Mouse (Mus musculus) E14TG2a.4 (cell line): Measurements from ENCODE around the gene P2rx7.

Source experiments
- CTCF ChIP-seq: conservative IDR thresholded peaks from 2 replicates; pipeline ENCODE4 v1.5.1; 2014; ENCODE audit warnings: low read length
- NANOG ChIP-seq: IDR thresholded peaks from 2 replicates; pipeline ENCODE4 v1.6.1; 2014; ENCODE audit warnings: borderline replicate concordance, low read length, mixed read lengths

GRCm38 (mm10) chr5:122718400-122718799 is 74.7 kb downstream of the P2rx7 start:
- TF ChIP-seq CTCF (no peak), NANOG (no peak)
